Mouse (Mus musculus) testis, postnatal 14 days (tissue): ENCODE results near the gene Bfar.
"Not testable (repeated sequence)": the region's sequence is repeated elsewhere in the genome, so short reads cannot be mapped to it uniquely, and the experiment has no call there.

Source experiments
- DNase-seq: peaks from one replicate; pipeline ENCODE4 v3.0.0; 2021; ENCODE audit warnings: low spot score

Bfar gene

DNA sequence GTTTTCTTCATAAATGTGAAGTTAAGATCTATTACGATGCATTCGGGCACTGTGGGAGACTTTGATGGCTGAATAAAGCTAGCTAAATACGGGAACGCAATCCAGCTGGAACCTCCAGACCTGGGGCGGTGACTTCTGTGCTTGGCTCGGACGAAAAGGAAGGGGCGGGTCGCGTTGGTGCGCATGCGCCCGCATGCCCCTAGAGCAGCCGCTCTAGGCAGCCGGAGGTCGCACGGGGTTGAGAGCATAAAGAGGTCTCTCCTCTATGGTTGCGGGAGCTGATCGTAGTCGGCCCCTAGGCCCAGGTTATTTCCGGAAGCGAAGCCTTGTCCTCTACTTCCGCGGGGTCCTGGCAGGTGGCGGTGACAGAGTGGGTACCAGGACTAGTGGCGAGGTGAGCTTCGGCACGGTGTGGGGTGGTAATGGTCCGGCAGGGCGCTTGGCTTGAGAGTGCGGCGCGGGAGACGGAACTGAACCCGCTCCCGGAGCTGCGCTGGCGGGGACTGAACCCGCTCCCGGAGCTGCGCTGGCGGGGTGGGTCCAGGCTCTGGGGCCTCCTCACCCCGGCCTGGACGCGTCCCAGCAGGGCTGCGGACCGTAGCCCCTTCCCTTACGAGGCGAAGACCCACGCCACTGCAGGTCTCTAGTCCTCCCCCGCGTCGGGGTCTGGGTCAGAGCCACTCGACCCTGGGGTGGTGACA is at the start of gene Bfar, which contains the start of gene 3110001I22Rik:
Gene Bfar, plus strand, starts transcription at position 174 of the 701 bp plus-strand sequence.
Gene 3110001I22Rik, plus strand, starts transcription at position 245 of the 701 bp plus-strand sequence.
- peak; percentile 95 for DNase-seq

DNA sequence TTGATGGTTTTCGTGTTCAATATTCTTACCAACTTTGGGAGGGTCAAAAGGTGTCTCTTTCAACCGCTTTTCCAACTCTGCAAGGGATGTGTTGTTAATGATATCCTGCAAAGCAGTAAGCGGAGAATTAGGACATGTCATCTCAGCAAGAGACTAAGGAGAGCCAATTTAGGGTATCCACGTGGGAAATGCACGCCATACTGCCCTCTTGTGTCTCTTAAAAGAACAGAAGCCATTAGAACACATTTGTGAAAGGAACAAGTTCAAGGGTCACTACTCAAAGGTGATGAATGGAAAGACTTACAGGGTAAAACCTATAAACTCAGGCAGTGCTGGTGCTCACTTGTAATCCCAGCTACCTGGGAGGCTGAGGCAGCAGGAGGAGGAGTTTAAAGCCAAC is 43.3 kb upstream of the Bfar start:
- DNase-seq: no peak

DNA sequence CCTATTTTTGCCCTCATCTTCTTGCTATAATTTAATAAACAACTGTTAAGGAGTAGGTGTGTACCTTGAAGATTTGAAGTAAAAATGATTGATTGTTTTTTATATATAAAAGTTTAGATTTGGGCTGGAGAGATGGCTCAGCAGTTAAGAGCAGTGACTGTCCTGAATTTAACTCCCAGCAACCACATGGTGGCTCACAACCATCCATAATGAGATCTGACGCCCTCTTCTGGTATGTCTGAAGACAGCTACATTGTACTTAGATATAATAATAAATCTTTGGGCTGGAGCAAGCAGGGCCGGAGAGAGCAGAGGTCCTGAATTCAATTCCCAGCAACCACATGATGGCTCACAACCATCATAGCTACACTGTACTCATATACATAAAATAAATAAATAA is 33.5 kb upstream of the Bfar start:
- not testable (repeated sequence) for DNase-seq

DNA sequence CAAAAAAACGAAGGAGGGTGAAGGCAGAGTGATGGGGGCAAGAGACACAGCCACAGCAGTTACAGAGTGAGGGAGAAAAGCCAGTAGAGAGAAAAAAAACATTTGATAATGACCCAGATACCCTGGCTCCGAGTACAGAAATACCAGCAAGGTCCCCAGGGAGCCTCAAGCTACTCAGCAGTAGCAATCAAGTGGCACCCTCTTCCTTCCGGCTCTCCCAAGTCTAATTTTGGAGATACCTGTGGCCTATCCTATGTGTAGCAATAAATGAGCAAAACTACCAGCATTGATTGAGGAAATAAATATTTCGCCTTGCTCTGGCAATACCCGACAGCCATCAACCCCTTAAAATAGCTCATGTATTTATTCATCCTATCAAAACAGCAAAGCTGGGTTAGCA is 32.1 kb upstream of the Bfar start:
- no peak for DNase-seq

DNA sequence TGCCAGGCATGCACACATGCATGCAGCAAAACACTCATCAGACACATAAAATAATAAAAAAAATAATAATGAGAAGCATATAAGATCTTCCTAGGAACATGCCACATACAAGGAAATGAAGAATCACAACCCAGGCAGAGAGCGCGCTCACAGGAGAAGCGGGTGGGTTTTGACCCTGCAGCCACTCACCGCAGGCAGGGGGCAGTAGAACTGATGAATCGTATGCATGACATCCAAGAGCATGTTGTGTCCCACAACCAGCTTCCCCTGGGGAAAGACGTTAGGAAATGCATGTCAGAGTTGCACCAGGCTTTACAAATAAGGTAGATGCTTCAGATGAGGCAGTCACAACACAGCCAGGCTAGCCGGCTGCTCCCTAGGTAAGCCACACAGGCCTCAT is 31.6 kb upstream of the Bfar start:
- DNase-seq: no peak

DNA sequence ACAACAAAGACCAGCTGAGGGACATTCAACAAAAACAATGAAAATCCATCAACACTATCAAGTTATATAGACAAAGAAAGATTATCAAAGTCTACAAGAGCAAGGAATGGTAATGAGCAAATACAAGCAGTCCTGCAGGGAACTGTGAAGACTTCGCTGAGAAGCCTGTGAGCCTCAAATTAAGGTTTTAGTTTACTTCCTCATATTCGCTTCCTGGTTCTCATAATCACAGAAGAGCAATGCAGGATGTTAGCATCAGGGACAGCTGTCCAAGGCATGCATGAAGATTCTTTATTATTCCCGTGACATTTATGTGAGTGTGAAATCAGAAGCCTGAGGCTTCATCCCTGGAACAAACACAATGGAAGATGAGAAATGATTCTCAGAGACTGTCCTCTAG is 27.2 kb upstream of the Bfar start:
- DNase-seq: no peak

DNA sequence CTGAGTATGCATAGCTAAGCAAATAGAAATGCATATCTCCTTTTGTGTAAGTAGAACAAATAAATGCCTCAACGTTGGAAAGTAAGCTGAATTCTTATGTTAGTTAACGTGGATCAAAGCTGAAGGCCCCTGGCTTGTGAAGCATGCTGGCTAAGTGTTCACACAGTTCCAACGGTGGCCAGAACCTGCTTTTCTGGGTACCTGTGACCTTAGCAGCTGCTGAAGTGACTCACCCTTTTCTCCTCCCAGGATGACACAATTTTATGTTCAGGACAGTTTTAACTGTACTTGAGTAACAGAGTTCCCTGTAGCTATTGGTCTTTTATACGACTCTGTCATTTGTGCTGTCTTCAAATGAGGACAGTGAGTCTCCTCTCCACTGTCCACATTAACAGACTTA is 25.7 kb upstream of the Bfar start:
- no peak for DNase-seq

DNA sequence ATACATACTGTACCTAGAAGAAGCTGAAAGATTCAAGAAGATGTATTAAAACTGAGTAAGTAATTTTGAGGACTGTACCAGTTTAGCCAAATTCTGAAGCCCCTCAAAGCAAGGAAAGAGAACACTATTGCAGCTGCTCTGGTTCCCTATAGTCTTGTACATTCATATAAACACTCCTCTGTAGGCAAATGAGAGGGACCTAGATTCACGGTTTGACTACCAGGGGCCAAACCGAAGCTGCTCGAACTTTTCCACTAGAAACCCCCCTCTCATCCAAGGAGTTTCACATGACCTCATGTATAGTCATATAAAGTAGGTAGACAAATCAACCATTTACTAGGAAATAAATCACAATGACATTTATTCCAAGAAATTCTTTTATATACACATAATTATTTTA is 12.8 kb upstream of the Bfar start:
- DNase-seq: no peak

DNA sequence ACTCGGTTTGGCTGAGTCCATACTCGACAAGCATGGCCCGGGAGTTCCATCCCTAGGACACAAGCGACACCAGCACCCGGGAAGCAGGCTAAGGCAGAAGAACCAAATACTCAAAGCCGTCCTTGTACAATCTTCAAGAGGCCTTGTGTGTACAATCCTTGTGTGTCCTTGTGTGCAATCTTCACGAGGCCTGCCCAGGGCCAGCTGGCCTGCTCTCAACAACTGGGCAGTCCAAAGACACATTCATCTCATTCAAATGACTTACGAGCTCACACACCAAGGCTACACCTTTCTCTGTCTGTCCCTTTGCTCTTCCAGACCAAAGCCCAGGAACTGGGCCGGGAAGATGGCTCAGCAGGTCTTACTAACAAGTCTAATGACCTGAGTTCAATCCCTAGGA is 10.9 kb upstream of the Bfar start:
- no peak for DNase-seq

DNA sequence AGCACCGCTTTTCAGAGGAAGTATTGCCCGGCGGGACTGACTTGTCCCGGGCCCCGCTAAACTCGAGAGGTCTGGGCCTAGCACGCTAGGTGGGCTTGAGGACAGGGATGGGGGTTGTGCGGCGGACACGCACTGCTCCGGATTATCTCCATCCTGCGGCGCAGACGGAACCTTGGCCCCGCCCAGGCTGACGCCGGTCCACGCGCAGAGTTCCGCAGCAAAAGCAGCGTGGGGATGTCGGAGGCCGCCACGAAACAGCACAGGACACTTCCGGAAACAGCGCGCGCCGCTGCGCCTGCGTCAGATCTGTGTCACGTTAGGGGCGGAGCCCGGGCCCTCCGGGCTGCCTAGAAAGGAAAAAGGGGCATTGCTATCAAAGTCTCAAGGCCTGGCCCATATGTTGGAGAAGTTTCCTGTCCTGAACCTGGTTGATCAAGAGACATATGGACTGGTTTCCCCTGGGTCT is 3.7 kb upstream of the Bfar start, which contains the start of gene Parn:
Gene Parn, minus strand, starts transcription at position 293 of the 466 bp plus-strand sequence.
- DNase-seq: peak; percentile 92

DNA sequence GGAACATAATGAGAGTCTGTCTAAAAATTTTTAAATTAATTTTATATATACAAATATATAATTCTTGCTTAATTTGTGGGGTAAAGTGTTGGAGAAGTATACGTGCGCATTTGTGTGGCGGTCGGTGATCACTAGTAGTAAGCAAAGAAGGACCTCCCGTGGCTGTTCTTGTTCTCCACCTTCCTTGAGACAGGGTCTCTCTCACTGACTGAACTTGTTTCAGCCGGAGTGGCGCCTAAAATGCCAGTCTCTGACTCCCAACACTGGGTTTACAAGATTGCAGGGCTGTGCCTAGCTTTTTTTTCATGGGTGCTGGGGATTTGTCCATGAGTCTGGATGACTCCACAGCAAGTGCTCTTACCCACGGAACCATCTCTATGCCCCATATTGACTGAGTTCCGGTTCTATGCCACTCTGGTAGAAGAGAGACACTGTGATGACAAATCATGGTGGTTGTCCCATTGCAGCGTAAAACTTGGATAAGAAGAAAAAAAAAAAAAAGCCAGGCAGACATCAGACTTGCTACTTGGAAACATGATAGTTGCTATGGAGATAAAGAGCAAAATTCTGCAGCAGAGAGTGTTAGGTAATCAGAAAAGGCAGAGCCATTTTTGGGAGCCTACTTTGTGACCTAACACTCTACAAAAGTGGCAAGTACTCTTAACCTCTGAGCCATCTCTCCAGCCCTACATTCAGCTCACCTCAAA is 3.1 kb upstream of the Bfar start:
- DNase-seq: no peak

DNA sequence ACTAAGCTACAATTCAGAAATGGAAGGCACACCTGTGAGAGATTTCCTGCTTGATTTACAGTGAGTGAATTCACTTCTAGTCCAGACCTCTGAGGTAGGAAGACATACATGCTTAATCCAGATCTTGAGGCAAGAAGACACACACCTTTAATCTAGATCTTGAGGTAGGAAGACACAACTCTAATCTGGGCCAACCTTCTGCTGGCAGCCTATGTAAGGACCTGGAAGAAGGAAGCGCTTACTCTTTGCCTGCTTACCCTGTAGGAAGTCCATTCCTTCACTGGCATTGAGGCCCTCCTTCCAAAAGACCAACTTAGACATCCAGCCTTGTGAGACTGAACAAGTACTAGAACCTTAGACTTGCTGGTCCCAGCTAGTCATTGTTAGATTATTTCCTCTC is 2.4 kb upstream of the Bfar start:
- DNase-seq: no peak

DNA sequence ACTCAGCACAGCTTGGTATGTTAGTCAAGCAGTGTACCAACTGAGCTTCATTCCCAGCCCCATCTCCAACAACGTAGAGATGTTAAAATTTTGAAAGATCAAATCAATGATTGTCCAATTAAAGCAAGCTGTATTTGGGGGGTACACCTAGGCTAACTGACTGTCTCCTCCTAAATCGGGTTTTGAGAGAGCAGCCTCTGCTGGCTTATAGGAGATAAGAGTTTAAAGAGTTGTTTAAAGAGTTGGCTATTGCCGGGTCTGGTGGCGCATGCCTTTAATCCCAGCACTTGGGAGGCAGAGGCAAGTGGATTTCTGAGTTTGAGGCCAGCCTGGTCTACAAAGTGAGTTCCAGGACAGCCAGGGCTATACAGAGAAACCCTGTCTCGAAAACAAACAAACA is 762 bp upstream of the Bfar start:
- not testable (repeated sequence) for DNase-seq

DNA sequence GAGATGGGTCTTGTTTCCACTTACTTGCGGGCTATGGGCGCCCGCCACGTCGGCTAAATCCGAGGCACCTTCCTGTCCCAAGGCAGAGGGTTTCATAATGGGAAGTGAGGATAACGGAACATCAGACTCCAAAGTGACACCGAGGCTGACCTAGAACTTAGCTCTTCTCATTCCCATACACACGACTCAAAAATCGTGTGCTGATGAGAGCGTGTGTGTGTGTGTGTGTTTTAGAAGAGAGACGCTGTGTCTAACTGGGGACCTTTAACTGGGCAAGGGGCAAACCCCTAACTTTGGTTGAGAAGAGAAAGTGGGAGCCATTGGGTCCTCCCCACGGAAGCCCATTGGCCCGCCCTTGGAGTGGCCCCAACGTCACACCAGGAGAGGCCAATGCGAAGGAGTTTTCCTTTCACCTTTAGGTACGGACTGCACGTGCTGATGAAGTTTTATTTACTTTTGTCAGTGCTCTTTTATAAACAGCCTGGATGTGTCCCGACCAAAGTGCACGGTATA is 784 bp downstream of the Bfar start:
- DNase-seq: peak; percentile 40

DNA sequence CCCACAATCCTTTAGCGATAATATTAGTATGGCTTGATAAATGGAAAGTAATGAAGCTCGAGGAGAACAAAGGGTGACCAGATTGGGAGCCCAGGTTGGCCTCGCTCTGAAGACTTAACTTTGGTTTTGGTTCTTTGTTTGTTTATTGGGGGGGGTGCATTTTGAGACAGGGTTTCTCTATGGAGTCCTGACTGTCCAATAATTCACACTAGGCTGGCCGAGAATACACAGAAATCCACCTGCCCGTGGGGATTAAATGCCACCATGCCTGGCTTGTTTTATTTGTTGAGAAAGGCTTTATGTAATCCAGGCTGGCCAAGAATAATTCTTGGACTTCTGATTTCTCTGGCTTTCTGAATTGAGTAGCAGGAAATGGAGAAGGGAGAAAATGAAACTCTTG is 1.5 kb downstream of the Bfar start:
- DNase-seq: no peak

DNA sequence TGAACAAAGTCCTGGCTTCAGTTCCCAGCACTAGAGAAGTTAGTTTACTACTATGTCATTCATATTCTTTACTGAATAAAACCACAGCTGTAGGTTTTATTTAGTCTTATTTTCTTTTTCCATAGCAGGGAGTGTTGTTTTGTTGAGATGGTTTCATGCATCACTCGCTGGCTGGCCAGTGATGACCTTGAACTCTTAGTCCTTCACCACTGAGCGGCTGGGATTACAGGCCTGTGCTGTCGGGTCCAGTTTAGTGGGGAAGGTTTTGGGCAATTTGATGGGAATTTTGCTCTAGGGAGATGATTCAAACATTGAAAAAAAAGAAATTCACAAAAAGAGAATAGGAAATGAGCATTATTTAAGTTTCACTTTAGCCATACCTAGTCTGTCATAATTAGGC is 2.9 kb downstream of the Bfar start:
- DNase-seq: no peak

DNA sequence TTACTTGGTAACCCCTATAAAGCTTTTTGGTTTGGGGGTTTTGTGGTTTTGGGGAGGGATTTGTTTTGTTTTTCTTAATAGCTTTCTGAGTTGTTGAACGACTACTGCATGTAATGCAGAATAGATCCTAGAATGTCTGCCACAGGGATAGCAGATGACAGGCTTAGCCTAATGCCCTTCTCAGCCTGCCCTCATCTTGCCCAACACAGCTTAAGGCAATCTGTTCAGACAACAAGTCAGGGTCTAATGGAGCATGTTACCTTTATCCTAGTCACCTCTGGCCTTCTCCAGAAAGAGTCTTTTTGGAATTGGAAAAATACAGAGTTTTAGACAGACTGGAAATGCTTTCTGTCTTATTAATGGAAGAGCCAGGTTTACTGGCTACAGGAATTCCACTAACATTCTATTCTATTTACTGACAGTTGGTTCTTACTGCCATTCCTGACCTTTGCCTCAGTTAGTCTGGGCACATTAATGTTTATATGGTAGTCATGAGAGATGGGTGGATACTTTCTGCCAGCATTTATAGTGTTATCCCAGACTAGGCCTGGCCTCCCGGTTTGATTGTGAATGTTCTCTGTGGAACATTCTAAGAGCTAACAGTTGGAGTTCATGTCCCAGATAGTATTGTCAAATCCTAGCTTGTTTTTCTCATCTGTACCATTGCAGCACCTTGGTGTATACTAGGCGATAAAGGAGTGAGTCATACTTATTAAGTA is 7.1 kb downstream of the Bfar start:
- DNase-seq: no peak

DNA sequence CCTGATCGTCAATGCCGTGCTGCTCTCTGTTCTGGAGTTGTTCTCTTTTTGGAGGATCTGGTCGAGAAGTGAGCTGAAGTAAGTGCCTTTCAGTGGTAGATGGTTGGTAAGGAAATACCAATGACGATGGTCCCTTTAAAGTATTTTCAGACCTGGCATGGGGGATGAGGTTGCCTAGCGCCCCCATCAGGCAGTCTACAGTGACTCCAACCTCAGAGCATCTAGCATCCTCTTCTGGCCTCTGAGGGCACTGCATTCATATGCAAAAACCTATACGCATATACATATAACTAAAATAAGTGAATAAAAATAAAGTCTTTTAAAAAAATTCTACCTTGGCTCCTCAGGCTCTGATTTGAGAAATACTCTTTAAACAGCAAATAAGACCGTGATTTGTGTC is 27.3 kb downstream of the Bfar start:
- DNase-seq: no peak

DNA sequence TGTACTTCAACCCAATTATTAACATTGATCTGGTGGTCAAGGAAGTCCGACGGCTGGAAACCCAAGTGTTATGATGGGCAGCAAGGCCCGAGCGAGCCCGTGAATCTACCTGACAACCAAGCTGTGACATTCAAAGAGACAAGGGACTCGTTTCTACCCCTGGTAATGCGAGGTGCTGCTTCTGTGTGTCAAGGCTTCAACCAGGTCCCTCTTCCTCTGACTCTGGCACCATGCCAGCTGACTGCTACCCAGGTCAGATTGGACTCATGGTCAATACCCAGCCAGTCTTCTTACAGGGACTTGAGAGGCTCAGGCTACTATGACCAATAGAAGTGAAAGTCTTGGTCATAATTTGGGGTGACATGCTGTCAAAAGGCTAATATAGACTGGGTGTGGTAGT is 30.5 kb downstream of the Bfar start:
- no peak for DNase-seq

DNA sequence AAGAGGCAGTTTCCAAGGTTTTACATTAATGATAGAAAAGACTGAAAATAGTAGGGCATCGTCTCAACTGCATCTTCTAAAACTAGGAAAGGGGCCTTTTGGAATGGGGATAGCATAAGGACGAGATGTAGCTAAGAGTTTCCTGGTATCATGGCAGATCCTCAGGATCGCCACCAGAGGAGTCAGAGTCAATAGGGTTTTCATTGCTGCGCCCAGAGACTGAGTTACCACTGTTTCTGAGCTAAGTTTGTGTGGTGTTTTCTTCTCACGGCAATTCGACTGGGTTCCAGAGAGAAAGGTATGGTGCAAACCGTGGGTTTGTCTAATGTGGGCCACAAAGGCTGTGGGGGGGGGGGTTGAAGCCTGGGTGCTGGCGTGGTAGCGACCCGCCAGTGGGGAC is 33.0 kb downstream of the Bfar start:
- DNase-seq: no peak

DNA sequence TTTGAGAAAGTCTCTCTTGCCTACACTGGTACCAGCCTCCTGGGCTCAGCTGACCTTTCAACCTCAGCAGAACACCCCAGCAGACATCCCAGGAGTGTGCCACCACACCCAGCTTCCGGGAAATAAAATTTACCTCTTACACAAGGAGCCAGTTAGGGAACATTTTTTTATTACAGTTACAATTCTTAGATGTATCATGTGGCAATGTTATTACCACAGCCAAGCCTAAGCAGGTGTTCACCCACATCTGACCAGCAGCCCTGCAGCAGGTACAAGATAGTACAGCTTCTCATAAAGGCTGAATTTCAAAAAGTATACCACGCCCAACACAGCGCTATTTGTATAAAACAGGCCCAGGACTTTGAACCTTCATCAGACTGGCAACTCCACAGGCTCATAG is 43.3 kb downstream of the Bfar start:
- no peak for DNase-seq

DNA sequence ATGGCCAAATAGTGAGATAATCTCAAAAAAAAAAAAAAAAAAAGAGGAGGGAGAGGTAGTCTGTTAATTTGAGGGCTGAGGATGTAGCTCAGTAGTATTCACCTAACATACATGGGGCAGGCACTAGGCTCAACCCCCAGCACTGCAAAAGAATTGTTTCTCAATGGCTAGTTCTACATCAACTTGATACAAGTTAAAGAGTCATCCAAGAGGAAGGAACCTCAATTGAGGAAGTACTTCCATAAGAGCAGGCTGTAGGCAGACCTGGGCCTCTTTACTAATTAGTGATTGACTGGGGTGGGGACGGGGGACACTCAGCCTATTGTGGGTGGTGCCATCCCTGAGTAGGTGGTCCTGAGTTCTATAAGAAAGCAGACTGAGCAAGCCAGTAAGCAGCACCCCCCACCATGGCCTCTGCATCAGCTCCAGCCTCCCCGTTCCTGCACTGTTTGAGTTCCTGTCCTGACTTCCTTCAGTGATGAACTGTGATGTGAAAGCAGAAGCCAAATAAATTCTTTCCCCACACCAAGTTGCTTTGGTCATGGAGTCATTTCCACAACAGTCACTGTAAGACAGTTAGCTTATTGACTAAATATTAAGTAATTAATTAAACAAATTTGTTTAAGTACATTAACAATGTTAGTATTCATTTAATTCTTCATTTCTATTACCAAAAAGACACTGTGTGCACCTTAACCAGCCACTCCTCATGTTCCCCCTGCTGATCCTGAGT is 45.3 kb downstream of the Bfar start:
- DNase-seq: no peak
